Mouse (Mus musculus): ENCODE results near the gene Gm49337. TPM values are rescaled to one million over a fixed set of nuclear protein-coding genes. Genes with fewer than 3 reads are reported as not detected.
"Not testable (repeated sequence)": the region's sequence is repeated elsewhere in the genome, so short reads cannot be mapped to it uniquely, and the experiment has no call there.

Gm49337 gene
- total RNA-seq, 2 experiments from 2014 or later, result 1.5 to 3.6 TPM

- no peak for DNase-seq (ENCODE audit: low spot score in 2 of 2)
These were observed 31.2 kb downstream of the Gm49337 start for GRCm38 (mm10) chr4:116204422-116204821.

GRCm38 (mm10) chr4:116206531-116206930 is 33.3 kb downstream of the Gm49337 start:
- DNase-seq (ENCODE audit: low spot score in 2 of 2), result no peak

GRCm38 (mm10) chr4:116208891-116209290 is 35.7 kb downstream of the Gm49337 start:
- no peak for DNase-seq (ENCODE audit: low spot score in 2 of 2)

GRCm38 (mm10) chr4:116215895-116216605 is 42.9 kb downstream of the Gm49337 start:
- DNase-seq (ENCODE audit: low spot score in 2 of 2), result no peak

GRCm38 (mm10) chr4:116217046-116217445 is 43.9 kb downstream of the Gm49337 start:
- DNase-seq (ENCODE audit: low spot score in 2 of 2), result peak in 1 of 2 experiments; percentile 52

- DNase-seq (ENCODE audit: low spot score in 2 of 2), result not testable (repeated sequence)
These were observed 44.5 kb downstream of the Gm49337 start for GRCm38 (mm10) chr4:116217661-116218060.

GRCm38 (mm10) chr4:116219056-116219455 is 45.9 kb downstream of the Gm49337 start:
- no peak for DNase-seq (ENCODE audit: low spot score in 2 of 2)

- DNase-seq (ENCODE audit: low spot score in 2 of 2), result no peak
These were observed 47.0 kb downstream of the Gm49337 start for GRCm38 (mm10) chr4:116220071-116220650.

GRCm38 (mm10) chr4:116220780-116221139 is 47.6 kb downstream of the Gm49337 start:
- DNase-seq (ENCODE audit: low spot score in 2 of 2), result no peak

- DNase-seq (ENCODE audit: low spot score in 2 of 2), result peak; percentile 98 to 99
These were observed 48.1 kb downstream of the Gm49337 start, which contains the start of gene Pik3r3 for GRCm38 (mm10) chr4:116221140-116221851. TSS of gene Pik3r3 (plus strand) at chr4:116221618.

GRCm38 (mm10) chr4:116221996-116222842 is 49.0 kb downstream of the Gm49337 start:
- peak; percentile 26 to 36 for DNase-seq (ENCODE audit: low spot score in 2 of 2)

- no peak for DNase-seq (ENCODE audit: low spot score in 2 of 2)
These were observed 49.6 kb downstream of the Gm49337 start for GRCm38 (mm10) chr4:116222843-116223119.

GRCm38 (mm10) chr4:116243377-116243776 is 70.2 kb downstream of the Gm49337 start:
- peak in 1 of 2 experiments; percentile 12 for DNase-seq (ENCODE audit: low spot score in 2 of 2)

GRCm38 (mm10) chr4:116244240-116244639 is 71.1 kb downstream of the Gm49337 start:
- no peak for DNase-seq (ENCODE audit: low spot score in 2 of 2)

GRCm38 (mm10) chr4:116245926-116246325 is 72.7 kb downstream of the Gm49337 start:
- not testable (repeated sequence) for DNase-seq (ENCODE audit: low spot score in 2 of 2)

GRCm38 (mm10) chr4:116249986-116250385 is 76.8 kb downstream of the Gm49337 start:
- no peak for DNase-seq (ENCODE audit: low spot score in 2 of 2)

GRCm38 (mm10) chr4:116268220-116268619 is 95.0 kb downstream of the Gm49337 start:
- DNase-seq (ENCODE audit: low spot score in 2 of 2), result no peak

- DNase-seq (ENCODE audit: low spot score in 2 of 2), result peak in 1 of 2 experiments; percentile 39
These were observed 109.0 kb downstream of the Gm49337 start for GRCm38 (mm10) chr4:116282211-116282610.

- peak; percentile 35 to 44 for DNase-seq (ENCODE audit: low spot score in 2 of 2)
These were observed 118.4 kb downstream of the Gm49337 start for GRCm38 (mm10) chr4:116291561-116291960.

GRCm38 (mm10) chr4:116293296-116293695 is 120.1 kb downstream of the Gm49337 start:
- no peak for DNase-seq (ENCODE audit: low spot score in 2 of 2)

- DNase-seq (ENCODE audit: low spot score in 2 of 2), result peak in 1 of 2 experiments; percentile 10
These were observed 127.7 kb downstream of the Gm49337 start for GRCm38 (mm10) chr4:116300878-116301355.

Measured in layer of hippocampus, adult 18-20 months (tissue).